Mouse (Mus musculus) B cell, adult 2 months (primary cell): ENCODE measurements around the gene Vti1a.

Source experiments
- DNase-seq, 2 experiments: peaks; one replicate each; pipeline ENCODE4 v3.0.0; 2022

The Vti1a gene

GRCm38 (mm10) chr19:55315452-55316108 lies 515 bp upstream of the Vti1a start, which contains the start of gene Zdhhc6:
Gene Zdhhc6 (minus strand): TSS chr19:55316032.
- peak; percentile 86 to 90 for DNase-seq

- peak in 1 of 2 experiments; percentile 8 for DNase-seq
Measured at GRCm38 (mm10) chr19:55316901-55317300, 806 bp downstream of the Vti1a start.

- DNase-seq = no peak
Measured at GRCm38 (mm10) chr19:55319036-55319435, 2.9 kb downstream of the Vti1a start.

GRCm38 (mm10) chr19:55319521-55319920 lies 3.4 kb downstream of the Vti1a start:
- no peak for DNase-seq

- no peak for DNase-seq
Measured at GRCm38 (mm10) chr19:55322604-55323003, 6.5 kb downstream of the Vti1a start.

- no peak for DNase-seq
Measured at GRCm38 (mm10) chr19:55327510-55327909, 11.4 kb downstream of the Vti1a start.

GRCm38 (mm10) chr19:55331776-55332175 lies 15.7 kb downstream of the Vti1a start:
- no peak for DNase-seq

- DNase-seq = peak; percentile 67 to 68
Measured at GRCm38 (mm10) chr19:55332641-55333268, 16.7 kb downstream of the Vti1a start.

- DNase-seq = no peak
Measured at GRCm38 (mm10) chr19:55335881-55336280, 19.8 kb downstream of the Vti1a start.

GRCm38 (mm10) chr19:55336441-55336840 lies 20.3 kb downstream of the Vti1a start:
- no peak for DNase-seq

- DNase-seq = no peak
Measured at GRCm38 (mm10) chr19:55337066-55337465, 21.0 kb downstream of the Vti1a start.

- DNase-seq = no peak
Measured at GRCm38 (mm10) chr19:55337664-55338063, 21.6 kb downstream of the Vti1a start.

- no peak for DNase-seq
Measured at GRCm38 (mm10) chr19:55340521-55340920, 24.4 kb downstream of the Vti1a start.

GRCm38 (mm10) chr19:55341377-55341776 lies 25.3 kb downstream of the Vti1a start:
- DNase-seq = no peak

- DNase-seq = no peak
Measured at GRCm38 (mm10) chr19:55342423-55342822, 26.3 kb downstream of the Vti1a start.

- no peak for DNase-seq
Measured at GRCm38 (mm10) chr19:55343274-55343673, 27.2 kb downstream of the Vti1a start.

- no peak for DNase-seq
Measured at GRCm38 (mm10) chr19:55348187-55348586, 32.1 kb downstream of the Vti1a start.

GRCm38 (mm10) chr19:55350673-55351378 lies 34.7 kb downstream of the Vti1a start:
- DNase-seq = no peak

- DNase-seq = no peak
Measured at GRCm38 (mm10) chr19:55362606-55363005, 46.5 kb downstream of the Vti1a start.

GRCm38 (mm10) chr19:55369691-55370090 lies 53.6 kb downstream of the Vti1a start:
- no peak for DNase-seq

- DNase-seq = no peak
Measured at GRCm38 (mm10) chr19:55376331-55376730, 60.2 kb downstream of the Vti1a start.

- no peak for DNase-seq
Measured at GRCm38 (mm10) chr19:55377465-55377864, 61.4 kb downstream of the Vti1a start.

- DNase-seq = no peak
Measured at GRCm38 (mm10) chr19:55378884-55379283, 62.8 kb downstream of the Vti1a start.

GRCm38 (mm10) chr19:55380764-55381163 lies 64.7 kb downstream of the Vti1a start:
- DNase-seq = no peak
